Mouse (Mus musculus): ENCODE data around the gene Isl1.

Gene Isl1

DNA sequence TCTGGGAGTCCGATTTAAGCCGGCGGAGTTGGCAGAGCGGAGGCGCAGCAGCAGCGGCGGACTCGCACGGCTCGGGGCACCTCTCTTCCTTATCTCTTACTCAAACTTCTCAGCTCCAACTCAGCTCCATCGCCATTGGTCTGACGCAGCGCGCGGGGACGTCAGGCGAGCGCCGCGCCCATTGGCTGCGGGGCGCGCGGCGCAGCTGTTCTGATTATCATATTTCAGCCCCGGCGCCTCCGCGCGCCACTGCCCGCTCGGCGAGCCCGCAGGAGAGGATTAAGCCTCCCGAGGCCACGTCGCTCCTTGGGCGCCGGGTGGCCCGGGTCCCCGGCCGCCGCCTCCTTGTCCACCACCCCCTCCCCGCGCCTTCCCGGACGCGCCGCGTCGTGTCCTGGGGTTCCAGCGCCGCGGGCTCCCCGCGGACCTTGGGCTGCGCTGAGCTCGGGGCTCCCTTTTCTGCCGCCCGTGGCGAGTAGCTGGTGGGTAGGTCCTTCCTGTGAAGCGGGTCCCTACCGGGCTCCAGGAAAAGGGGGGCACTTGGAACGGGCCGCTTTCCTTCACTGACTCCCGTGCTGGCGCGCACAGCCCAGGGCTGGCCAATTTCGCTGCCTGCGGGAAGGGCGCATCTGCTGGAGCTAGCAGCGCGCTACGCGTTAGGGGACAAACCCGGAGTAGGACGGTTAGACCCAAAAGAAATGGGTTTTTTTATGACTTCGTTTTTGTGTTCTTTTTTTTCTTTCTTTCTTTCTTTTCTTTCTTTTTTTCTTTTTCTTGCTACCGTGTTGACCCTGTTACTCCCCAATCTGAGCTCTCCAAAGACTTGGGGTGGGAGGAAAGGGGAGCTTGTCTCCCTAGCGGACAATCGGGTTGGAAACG lies at the start of gene Isl1:
Gene Isl1 (minus strand): TSS at position 106 of the 879 bp plus-strand sequence.
- peak; percentile 95 for DNase-seq

DNA sequence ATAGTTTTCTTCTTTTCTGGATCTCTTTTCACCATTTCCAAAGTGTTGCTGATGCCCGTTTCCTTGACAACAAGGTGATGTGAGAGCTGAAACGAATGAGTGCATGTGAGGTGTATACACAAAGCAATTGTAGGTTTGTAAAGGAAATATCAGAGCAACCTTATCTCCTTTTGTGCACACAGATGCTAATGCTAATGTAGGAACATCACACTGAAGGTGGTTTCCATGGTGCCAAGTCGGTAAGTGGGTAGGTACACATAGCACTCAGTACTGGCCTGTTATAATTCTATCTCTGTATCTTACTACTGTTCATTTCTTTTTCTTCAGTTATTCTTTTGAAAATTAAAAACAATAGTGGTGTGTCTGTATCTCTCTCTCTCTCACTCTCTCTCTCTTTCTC lies 26.3 kb upstream of the Isl1 start:
- DNase-seq: no peak

DNA sequence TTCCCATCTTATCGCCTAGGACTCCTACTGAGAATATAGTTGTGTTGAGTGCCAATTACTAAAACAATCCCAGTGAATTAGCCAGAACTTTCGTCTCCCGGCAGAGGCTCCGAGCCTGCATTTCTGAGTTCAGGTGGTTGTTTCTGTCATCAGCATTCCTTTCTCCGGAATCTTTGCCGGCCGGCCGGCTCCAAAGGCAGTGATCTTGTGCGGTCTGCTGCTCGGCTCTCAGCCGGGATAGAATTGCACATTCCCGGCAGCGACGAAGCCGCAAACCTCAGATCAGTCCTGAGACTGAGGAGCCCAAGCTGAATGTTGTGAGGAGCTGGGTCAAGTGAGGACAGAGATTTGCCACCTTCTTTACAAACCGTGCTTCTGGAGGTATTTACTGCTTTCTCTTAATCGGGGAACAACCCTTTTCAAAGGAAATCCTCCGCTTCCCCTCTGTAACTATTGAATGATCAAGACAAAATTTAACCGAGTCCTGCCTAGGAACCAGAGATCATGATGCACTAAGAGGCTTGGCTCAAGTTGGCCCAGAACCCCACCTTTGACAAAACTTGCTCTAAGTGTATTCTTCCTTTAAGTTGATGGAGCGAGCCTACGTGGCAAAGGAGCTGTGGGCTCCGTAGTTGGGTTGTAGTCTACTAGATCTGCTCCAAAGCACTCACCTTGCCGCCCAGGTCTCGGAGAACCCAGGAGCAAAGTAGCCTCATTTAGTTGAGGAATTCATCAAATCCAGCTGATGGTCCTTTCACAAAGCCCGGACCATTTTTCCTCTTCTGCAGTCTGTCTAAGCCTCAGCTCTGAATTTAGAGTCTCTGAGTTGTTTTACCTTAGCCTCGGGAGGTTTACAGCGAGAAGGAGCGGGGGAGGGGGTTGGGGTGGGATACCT lies 4.4 kb upstream of the Isl1 start:
- DNase-seq: peak; percentile 66

DNA sequence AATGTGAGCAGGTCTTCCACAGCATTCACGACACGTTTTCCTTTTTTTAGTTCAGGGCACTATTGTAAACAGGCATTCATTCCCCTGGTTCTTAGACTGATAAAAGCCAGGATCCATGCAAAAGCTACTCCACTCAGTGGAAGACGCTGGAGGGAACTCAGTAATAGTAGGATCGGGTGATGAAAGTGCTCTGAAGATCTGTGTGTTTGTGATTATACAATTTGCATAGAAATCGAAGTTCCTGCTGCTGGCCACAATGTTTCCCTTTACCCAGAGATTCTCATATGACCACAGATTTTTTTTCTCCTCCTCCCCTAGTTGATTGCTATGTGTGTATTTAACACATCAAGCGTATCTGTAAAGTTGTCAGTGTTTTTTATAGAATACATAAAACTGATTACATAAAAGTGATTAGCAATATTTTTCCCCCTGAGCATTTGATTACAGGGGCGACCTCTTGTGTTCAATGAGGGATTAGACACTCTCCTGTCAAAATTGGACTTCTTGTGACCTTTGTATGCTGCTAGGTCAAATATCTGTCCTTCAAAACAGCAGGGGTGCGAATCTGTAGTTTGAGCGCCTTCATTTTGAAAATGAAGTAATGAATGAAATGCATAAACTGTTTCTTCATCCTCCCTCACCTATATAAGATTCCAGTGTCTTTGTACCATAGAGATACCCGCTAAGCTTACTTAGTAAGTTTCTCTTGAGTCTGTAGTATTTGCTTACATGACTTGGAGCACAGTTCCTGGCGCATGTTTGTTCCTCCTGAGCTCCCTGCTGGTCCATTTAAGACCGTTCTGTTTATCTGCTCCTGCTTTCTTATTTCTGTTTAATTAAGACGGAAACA lies 2.6 kb upstream of the Isl1 start:
- DNase-seq: peak; percentile 67

DNA sequence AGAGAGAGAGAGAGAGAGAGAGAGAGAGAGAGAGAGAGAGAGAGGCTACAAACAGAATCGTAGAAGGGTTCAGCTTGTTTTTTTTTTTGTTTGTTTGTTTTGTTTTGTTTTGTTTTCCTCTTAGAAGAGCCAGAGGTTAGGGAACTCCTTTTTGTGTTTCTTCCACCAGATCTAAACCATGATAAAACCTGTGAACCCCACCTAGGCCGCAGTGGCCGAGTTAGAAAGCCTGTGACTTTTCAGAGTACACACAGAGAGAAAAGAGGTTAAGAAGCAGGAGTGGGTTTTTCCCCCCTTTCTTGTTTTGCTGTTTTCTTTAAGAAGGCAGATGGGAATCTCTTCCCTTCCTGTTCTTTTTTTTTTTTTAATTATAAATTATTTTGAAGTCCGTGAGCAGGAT lies 1.5 kb upstream of the Isl1 start:
- peak; percentile 18 for DNase-seq

DNA sequence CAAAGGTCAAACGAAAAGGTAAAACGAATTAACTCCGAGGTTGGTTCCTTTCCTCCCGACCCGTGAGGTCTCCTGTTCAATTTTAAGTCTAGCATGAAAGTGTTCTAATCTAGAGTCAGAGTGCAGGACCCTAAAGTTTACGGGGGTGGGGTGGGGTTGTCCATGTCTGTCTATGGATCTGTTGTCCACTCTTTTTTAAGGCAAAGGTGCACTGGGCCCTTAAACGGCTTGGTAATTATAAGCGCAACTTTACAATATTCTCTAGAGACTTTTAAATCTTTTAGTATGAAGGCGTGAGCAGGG lies 925 bp upstream of the Isl1 start:
- no peak for DNase-seq

DNA sequence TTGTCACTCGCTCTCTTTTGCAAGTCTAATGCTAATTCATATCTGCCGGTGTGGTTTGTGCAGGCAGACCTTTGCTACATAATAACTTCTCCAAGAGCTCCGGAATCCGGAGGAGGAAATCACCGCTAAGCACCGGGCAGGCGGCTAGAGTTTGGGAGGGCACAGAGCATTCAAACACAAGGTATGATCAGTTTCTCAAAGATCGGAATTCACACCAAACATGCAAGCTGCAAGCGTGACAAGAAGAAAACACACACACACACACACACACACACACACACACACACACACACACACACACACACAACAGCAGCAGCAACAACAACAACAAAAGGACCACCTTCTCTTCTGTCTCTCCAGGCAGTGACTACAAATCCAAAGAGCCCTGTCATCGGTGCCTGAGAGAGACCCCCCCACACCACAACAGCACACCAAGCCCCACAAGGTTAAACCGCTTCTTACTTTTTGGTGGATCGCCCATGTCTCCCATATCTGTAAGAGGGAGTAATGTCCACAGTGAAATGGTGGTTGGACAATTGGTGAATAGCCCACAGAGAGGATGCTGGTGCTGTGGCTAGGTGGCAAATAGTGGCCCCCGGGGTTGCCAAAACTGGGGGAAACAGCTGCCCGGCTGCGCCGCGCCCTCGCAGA lies 431 bp downstream of the Isl1 start:
- peak; percentile 41 for DNase-seq

DNA sequence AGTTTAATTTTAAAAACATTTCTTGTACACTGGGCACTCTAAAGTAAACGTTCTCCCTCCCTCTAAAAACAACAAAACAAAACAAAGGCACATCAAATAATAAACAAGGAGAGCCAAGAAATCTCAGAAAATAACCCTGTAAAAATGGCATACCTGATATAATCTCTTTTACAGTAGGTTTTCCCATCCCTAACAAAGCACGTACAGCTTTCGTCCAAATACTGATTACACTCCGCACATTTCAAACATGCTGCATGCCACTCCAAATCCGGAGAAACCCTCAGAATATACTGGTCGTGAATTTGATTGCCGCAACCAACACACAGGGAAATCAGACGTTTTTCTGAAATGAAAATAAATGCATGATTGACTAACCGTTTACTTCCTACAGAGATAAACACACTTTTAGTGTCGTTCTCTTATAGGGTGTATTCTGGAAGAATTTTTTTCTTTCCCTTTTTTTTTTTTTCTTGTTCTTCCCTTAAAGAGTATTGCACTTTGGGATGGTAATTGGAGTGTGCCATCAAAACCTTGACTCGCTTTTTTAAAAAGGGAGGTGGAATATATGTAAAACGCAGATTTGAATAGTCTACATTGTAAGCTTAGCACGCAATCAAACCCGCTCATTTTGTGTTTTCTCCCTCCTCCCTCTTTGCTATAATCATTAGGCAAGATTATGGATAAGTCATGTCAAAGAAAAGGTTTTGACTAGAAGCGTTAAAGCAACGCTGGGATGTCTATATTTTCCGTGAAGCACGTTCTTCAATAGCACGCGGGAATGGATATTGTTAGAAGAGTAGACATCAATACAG lies 1.2 kb downstream of the Isl1 start:
- peak; percentile 30 for DNase-seq

DNA sequence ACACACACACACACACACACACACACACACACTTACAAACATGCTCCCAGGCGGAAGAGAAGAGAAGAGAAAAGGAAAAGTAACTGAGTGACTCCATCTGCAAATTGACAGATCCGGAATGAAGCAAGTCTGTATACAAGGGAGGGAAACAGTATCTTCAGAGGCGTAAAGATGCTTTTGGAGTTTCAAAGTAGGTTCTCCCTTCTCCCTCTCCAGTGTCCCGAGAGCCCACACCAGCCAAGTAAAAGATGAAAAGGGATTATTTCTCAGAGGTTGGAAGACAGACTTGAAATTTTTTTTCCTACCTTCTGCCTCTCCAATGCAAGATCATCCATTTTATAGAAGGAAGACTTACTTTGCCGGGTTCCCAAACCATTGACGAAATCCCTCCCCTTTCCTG lies 2.9 kb downstream of the Isl1 start:
- peak; percentile 10 for DNase-seq

DNA sequence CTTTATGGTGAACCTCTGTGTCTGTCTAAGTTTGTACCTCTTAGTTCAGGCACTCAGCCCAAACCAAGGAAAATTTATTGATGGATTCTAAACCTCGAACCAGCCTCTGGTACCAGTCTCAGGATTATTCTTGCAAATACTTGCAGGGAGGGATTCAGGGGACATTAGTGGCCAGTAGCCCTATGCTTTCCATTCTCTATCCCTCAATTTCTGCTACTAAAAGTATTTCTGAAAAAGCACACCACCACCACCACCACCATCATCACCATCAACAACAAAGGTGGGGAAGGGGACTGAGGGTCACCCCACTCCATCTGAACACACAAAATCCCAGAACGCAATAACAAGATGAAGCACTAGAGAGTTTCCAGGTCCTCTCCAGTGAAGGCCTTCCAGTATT lies 3.8 kb downstream of the Isl1 start:
- no peak for DNase-seq

DNA sequence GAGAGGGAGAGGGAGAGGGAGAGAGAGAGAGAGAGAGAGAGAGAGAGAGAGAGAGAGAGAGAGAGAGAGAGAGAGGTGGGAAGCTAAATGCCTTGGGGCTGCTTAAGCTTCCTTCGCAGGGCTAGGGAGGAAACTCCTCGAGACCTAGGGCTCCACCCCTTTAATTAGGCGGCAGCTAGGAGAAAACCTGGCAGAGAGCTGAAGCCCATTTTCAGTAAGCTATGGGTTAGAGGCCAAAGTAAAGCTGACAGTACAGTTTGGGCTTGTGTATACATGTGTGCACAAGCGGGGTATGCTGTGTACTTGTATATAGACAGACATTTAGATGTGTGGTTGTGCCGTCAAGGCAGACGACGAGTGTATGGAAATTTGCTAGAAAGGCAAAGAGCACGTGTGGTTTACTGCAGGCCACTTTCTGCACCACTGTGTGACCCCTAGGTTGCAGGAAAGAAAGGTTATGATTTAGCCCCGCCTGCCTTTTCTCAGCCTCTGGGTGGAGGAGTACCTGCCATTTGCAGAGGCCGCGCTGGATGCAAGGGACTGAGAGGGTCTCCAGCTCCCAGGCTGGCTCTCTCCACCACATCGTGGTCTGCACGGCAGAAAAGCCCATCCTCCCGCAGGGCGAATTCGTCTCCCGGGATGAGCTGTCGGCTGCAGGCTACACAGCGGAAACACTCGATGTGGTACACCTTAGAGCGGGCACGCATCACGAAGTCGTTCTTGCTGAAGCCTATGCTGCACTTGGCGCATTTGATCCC lies 4.6 kb downstream of the Isl1 start:
- peak; percentile 61 for DNase-seq

DNA sequence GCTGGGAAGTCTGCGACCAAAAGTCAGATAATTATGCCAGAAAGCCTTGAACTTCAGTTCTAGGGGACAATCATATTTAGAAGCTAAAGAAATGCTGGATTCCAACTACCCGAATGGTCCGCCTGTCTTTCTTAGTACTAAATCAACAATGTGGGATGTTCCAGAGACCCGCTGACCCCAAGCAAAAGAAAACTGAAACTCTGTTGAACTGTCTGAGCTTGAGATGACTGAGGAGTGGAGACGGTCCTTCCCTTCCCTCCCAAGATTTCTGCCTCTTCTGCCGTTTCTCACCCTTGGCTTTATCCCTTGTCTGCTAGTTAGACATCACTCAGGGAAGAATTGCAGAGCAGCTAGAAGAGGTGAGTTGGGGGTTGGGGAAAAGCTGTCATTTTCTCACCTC lies 5.7 kb downstream of the Isl1 start:
- DNase-seq: peak; percentile 12

DNA sequence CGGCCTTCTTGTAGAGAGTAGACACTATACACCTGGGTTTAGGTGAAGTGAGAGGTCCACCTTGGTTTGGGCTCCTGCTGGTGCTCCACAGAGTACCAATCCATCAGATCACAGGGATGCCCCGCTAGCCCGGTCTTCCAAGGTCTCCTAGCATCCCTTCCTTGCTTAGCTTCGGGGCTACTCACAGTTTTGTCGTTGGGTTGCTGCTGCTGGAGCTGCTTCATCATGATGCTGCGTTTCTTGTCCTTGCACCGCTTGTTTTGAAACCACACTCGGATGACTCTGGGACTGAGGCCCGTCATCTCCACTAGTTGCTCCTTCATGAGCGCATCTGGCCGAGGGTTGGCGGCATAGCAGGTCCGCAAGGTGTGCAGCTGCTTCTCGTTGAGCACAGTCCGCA lies 6.6 kb downstream of the Isl1 start:
- DNase-seq: no peak

DNA sequence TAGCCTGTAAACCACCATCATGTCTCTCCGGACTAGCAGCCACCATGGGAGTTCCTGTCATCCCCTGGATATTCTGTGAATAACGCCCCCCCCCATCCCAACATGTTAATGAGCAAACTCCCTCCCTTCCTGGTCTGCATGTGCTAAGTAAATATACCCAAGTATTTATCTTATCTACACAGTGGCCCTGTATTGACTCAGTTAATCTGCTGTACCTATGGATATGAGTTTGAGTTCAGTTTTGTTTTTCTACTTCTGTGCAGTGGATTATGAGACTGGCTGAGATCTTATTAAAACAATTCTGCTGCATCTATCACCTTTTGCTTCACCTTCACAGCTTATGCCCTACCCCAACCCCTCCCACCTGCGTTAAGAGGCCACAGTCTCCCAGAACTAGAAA lies 7.8 kb downstream of the Isl1 start:
- no peak for DNase-seq

DNA sequence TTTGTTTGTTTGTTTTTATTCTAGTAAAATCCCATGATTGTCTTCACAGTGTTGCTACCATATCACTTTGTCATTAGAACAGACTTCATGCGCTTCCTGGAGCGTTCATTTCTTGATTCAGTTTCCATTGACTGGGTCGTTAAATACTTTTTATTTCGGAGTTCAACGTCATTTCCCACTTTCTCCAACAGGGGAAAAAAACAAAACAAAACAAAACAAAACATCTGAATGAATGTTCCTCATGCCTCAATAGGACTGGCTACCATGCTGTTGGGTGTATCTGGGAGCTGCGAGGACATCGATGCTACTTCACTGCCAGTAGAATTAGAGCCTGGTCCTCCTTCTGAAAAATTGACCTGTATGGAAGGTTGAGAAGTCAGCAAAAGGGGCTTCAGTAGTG lies 10.2 kb downstream of the Isl1 start:
- DNase-seq: no peak

DNA sequence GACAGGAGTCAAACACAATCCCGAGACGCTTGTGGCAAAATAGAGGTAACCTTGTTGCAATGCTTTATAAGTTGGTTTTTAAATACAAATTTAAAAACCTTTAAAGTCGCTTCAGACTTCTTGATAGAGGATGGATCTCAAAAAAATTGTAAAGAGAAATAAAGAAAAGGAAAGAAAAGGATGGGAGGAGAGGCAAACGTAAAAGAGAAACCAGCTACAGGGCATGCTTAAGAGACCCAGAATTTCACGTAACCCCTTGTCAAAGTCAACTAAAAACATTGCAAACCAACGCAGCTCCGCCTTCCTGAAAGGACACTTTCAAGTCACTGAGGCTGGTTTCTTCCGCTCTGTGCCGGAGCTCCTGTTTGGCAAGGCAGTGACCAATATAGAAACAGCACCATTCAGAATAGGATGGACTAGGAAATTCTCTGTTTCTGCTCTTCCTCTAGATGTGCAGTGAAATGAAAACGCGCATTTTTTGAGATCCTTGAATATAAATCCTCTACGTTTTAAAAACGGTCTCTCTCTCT lies 10.8 kb downstream of the Isl1 start:
- peak; percentile 51 for DNase-seq

DNA sequence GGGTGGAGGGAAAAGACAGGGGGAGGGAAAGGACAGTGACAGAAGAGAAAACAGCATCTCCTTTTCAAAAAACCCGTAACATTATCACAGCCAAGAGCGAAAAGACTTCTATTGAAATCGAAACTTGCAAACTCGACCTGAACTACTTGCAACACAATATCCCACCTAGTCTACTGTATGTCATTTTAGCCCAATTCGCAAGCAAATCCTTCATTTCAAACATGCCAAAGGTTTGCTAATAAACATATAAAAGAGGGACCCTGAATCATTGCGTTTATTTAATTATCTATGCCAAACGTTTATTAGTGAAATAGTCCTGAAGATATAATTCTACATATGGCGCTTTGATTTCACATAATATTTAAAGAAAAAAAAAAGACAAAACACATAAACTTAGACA lies 11.5 kb downstream of the Isl1 start:
- DNase-seq: peak; percentile 21

DNA sequence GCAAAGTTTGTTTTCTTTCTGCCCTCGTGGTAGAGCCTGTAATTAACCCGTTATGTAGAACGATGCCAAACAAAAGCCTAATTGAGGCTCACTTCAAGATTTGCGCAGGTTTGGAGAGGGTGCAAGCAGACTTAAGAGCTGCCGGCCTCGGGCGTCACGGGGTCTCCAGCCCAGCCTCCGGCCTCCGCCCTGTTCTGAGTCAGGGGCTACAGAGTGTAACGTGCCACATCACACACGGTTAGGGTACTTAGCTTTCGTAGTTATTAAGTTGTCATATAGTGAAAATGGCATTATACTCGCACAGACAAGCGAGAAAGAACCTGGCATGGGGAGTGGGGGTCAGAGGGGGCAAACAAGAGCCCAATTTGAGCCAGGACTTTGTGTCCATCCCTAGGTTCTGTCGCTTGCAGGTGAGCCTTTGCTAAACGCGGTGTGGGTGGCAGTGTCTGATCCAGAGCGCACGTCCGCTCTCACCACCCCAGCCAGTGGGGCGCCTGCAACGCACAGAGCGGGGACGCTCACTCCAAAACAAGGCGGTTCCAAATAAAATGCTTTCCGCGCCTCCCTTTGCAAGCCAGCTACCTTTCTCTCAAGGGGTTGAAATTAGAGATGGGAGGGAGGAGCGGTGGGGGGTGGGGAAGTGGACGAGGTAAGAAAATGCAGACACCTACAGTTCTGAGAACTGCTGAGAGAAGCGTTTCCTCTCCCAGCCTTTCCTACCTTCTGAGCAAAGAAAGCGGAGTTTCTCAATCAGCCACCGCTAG lies 12.3 kb downstream of the Isl1 start:
- peak; percentile 60 for DNase-seq

DNA sequence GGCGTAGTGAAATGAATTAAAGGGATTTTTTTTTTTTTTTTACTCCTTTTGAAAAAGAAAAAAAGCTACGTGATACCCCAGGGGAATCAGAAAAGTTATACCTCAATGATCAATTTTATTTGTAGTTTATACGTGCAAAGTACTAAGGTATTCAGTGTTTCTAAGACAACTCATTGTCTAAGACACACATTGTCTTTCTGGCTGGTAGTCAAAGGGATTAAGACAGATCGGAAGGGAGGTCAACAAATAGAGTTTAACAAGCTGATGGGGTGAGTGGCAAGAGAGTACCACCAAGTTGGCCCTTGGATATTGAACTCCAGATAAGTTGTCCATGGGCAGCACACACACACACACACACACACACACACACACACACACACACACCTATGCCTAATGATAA lies 14.1 kb downstream of the Isl1 start:
- peak; percentile 15 for DNase-seq

DNA sequence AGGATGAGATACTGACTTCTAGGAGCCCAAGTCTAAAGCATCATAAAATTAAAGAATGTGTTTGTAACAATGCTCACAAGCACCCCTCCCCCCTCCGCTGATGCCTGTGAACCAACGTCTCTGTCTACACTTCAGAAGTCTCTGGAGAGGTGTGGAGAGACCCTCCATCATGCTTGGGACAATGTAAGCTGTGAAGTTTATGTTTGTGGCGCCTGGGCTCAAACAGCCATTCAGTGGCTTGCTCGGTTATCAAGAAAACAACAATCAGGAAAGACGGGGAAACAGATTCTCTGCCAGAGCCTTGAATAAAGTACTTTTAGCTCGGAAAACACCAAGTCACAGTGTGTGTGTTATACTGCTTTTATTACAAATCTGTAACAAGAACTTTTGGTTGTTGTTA lies 14.8 kb downstream of the Isl1 start:
- DNase-seq: peak; percentile 56

All from embryo, embryonic 11 days (tissue).